Mouse (Mus musculus) thymus, postnatal 10 days (tissue): ENCODE results near the gene Slc25a47.
A peak's percentile ranks its signal among the peaks of the same experiment; 100 is the strongest.

Experiments
- DNase-seq, 2 experiments: peaks; one replicate each; pipeline ENCODE4 v3.0.0; 2021; ENCODE audit warnings: low spot score in 2 of 2

The Slc25a47 gene

GRCm38 (mm10) chr12:108865007-108865494 is 29.2 kb downstream of the Slc25a47 start:
- no peak for DNase-seq

GRCm38 (mm10) chr12:108869575-108869974 is 33.7 kb downstream of the Slc25a47 start:
- DNase-seq = peak in 1 of 2 experiments; percentile 12

GRCm38 (mm10) chr12:108873122-108873521 is 37.3 kb downstream of the Slc25a47 start:
- no peak for DNase-seq

GRCm38 (mm10) chr12:108879138-108879537 is 43.3 kb downstream of the Slc25a47 start:
- DNase-seq = no peak

- DNase-seq = no peak
These were observed 44.8 kb downstream of the Slc25a47 start for GRCm38 (mm10) chr12:108880606-108881005.

GRCm38 (mm10) chr12:108881192-108881591 is 45.3 kb downstream of the Slc25a47 start:
- no peak for DNase-seq

GRCm38 (mm10) chr12:108882776-108883175 is 46.9 kb downstream of the Slc25a47 start:
- DNase-seq = no peak

GRCm38 (mm10) chr12:108885906-108886305 is 50.1 kb downstream of the Slc25a47 start:
- DNase-seq = no peak

GRCm38 (mm10) chr12:108887077-108887476 is 51.2 kb downstream of the Slc25a47 start:
- DNase-seq = no peak

- DNase-seq = no peak
These were observed 52.8 kb downstream of the Slc25a47 start for GRCm38 (mm10) chr12:108888632-108889031.

- no peak for DNase-seq
These were observed 57.3 kb downstream of the Slc25a47 start, which contains the start of gene Wdr25 for GRCm38 (mm10) chr12:108892989-108893714. Gene Wdr25, plus strand, starts transcription at chr12:108893631.

GRCm38 (mm10) chr12:108893715-108894431 is 58.0 kb downstream of the Slc25a47 start, which contains the start of gene Wars:
Gene Wars, minus strand, starts transcription at chr12:108894174.
- DNase-seq = peak; percentile 88 to 90

GRCm38 (mm10) chr12:108894432-108894816 is 58.6 kb downstream of the Slc25a47 start:
- no peak for DNase-seq

GRCm38 (mm10) chr12:108896006-108896405 is 60.2 kb downstream of the Slc25a47 start:
- DNase-seq = peak in 1 of 2 experiments; percentile 22

- no peak for DNase-seq
These were observed 65.5 kb downstream of the Slc25a47 start for GRCm38 (mm10) chr12:108901346-108901745.

GRCm38 (mm10) chr12:108902940-108903339 is 67.1 kb downstream of the Slc25a47 start:
- DNase-seq = peak in 1 of 2 experiments; percentile 44

GRCm38 (mm10) chr12:108903600-108904275 is 67.9 kb downstream of the Slc25a47 start:
- DNase-seq = peak in 1 of 2 experiments; percentile 39

- no peak for DNase-seq
These were observed 68.4 kb downstream of the Slc25a47 start for GRCm38 (mm10) chr12:108904276-108904653.

- DNase-seq = no peak
These were observed 69.9 kb downstream of the Slc25a47 start for GRCm38 (mm10) chr12:108905620-108906302.

GRCm38 (mm10) chr12:108906398-108906797 is 70.6 kb downstream of the Slc25a47 start:
- no peak for DNase-seq
